Mouse (Mus musculus): ENCODE measurements at regions not wholly inside any gene's neighbourhood (a gene's known extent, or its start where the extent isn't known, plus 50 kb on each side); places are given as distances from the start of the nearest gene placed in this dataset.

DNA sequence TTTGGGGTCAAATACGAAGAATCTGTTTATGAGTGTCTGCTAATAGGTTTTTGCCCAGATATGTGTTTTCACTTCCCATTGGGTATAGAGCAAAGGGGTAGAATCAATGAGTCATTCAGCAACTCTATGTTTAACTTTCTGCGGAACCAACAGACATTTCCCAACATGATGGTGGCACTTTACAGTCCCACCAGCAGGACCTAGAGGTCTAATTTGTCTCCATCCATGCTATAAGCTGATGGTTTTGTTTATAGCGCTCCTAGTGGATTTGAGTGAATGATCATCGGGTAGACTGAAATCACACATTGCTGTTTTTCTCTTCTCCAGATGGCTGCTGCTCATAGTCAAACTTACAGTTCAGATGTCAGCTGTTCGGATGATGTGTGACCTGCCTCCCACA lies 99.7 kb upstream of the Arid5b start:
- H3K4me1 ChIP-seq (replicated peaks): no peaks in the 10 kb centered on the region
- WGBS: 93% methylated on average over 5 of the region's 5 CpGs
- no peaks in the 10 kb centered on the region for H3K27me3 ChIP-seq (ENCODE audit: insufficient read depth, poor library complexity, severe bottlenecking)
- no peak overlapping the region for H3K27ac ChIP-seq
- H3K9me3 ChIP-seq: no peaks in the 10 kb centered on the region
- no peak for DNase-seq (ENCODE audit: low spot score)
- no peaks in the 10 kb centered on the region for H3K36me3 ChIP-seq
- no peak overlapping the region for H3K4me3 ChIP-seq

DNA sequence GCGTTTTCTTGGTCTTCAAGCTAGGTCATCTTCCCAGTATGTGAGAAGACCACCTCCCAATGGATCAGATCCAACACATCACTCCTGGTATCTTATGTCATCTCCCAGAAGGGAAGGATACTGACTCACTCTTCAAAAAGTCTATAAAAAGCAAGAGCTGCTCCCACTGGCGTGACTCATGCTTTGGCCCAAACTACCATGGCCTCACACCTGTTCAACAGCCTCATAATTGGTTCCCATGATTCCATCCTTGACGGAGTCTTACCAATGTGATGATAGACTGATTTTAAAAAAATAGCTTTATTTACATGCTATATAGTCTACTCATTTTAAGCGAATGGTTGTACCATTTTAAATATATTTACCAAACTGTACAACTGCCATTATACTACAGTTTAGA lies 98.9 kb upstream of the Arid5b start:
- Histone ChIP-seq H3K4me1 (replicated peaks) (no peaks in the 10 kb centered on the region), H3K9me3 (no peaks in the 10 kb centered on the region), H3K27me3 (ENCODE audit: insufficient read depth, poor library complexity, severe bottlenecking) (no peaks in the 10 kb centered on the region), H3K36me3 (no peaks in the 10 kb centered on the region), H3K4me3 (no peak overlapping the region), H3K27ac (no peak overlapping the region)
- WGBS: 93% methylated on average over 4 of the region's 4 CpGs
- no peak for DNase-seq (ENCODE audit: low spot score)

- Histone ChIP-seq H3K36me3 (no peaks in the 10 kb centered on the region), H3K4me3 (no peak overlapping the region), H3K27ac (no peak overlapping the region), H3K4me1 (replicated peaks) (no peaks in the 10 kb centered on the region), H3K27me3 (ENCODE audit: insufficient read depth, poor library complexity, severe bottlenecking) (no peaks in the 10 kb centered on the region), H3K9me3 (no peaks in the 10 kb centered on the region)
- DNase-seq (ENCODE audit: low spot score): no peak
- WGBS: 86% methylated on average over 5 of the region's 5 CpGs
Observed at GRCm38 (mm10) chr10:68373875-68374274, 95.3 kb upstream of the Arid5b start.

- WGBS: 94% methylated on average over 6 of the region's 6 CpGs
- Histone ChIP-seq H3K27me3 (ENCODE audit: insufficient read depth, poor library complexity, severe bottlenecking) (no peaks in the 10 kb centered on the region), H3K27ac (no peak overlapping the region), H3K4me1 (replicated peaks) (no peaks in the 10 kb centered on the region), H3K36me3 (no peaks in the 10 kb centered on the region), H3K9me3 (no peaks in the 10 kb centered on the region), H3K4me3 (no peak overlapping the region)
- DNase-seq (ENCODE audit: low spot score): no peak
Observed at GRCm38 (mm10) chr10:68371785-68372184, 93.2 kb upstream of the Arid5b start.

- Histone ChIP-seq H3K27me3 (ENCODE audit: insufficient read depth, poor library complexity, severe bottlenecking) (no peaks in the 10 kb centered on the region), H3K36me3 (no peaks in the 10 kb centered on the region), H3K4me1 (replicated peaks) (no peaks in the 10 kb centered on the region), H3K27ac (no peak overlapping the region), H3K9me3 (no peaks in the 10 kb centered on the region), H3K4me3 (no peak overlapping the region)
- WGBS: 89% methylated on average over 8 of the region's 8 CpGs
- DNase-seq (ENCODE audit: low spot score): no peak
Observed at GRCm38 (mm10) chr10:68370986-68371385, 92.4 kb upstream of the Arid5b start.

- 95% methylated on average over 3 of the region's 3 CpGs for WGBS
- H3K9me3 ChIP-seq: no peaks in the 10 kb centered on the region
- H3K27ac ChIP-seq: no peak overlapping the region
- H3K4me1 ChIP-seq (replicated peaks): no peaks in the 10 kb centered on the region
- H3K36me3 ChIP-seq: no peaks in the 10 kb centered on the region
- no peaks in the 10 kb centered on the region for H3K27me3 ChIP-seq (ENCODE audit: insufficient read depth, poor library complexity, severe bottlenecking)
- no peak for DNase-seq (ENCODE audit: low spot score)
- H3K4me3 ChIP-seq: no peak overlapping the region
Observed at GRCm38 (mm10) chr10:68366796-68367195, 88.3 kb upstream of the Arid5b start.

- Histone ChIP-seq H3K4me3 (no peak overlapping the region), H3K4me1 (replicated peaks) (peaks cover 3% of the 10 kb centered on the region), H3K27me3 (ENCODE audit: insufficient read depth, poor library complexity, severe bottlenecking) (no peaks in the 10 kb centered on the region), H3K36me3 (no peaks in the 10 kb centered on the region), H3K9me3 (no peaks in the 10 kb centered on the region), H3K27ac (no peak overlapping the region)
- 83% methylated on average over 6 of the region's 6 CpGs for WGBS
- no peak for DNase-seq (ENCODE audit: low spot score)
Observed at GRCm38 (mm10) chr10:68360765-68361483, 82.4 kb upstream of the Arid5b start.

- H3K4me3 ChIP-seq: no peak overlapping the region
- no peak overlapping the region for H3K27ac ChIP-seq
- no peaks in the 10 kb centered on the region for H3K27me3 ChIP-seq (ENCODE audit: insufficient read depth, poor library complexity, severe bottlenecking)
- DNase-seq (ENCODE audit: low spot score): no peak
- H3K36me3 ChIP-seq: no peaks in the 10 kb centered on the region
- WGBS: 100% methylated on average over 2 of the region's 2 CpGs
- peaks cover 19% of the 10 kb centered on the region for H3K4me1 ChIP-seq (replicated peaks)
- H3K9me3 ChIP-seq: no peaks in the 10 kb centered on the region
Observed at GRCm38 (mm10) chr10:68359135-68359534, 80.6 kb upstream of the Arid5b start.

GRCm38 (mm10) chr10:68356973-68357372 lies 78.4 kb upstream of the Arid5b start:
- no peaks in the 10 kb centered on the region for H3K27me3 ChIP-seq (ENCODE audit: insufficient read depth, poor library complexity, severe bottlenecking)
- no peak overlapping the region for H3K4me3 ChIP-seq
- no peaks in the 10 kb centered on the region for H3K9me3 ChIP-seq
- H3K27ac ChIP-seq: no peak overlapping the region
- DNase-seq (ENCODE audit: low spot score): no peak
- peaks cover 28% of the 10 kb centered on the region for H3K4me1 ChIP-seq (replicated peaks)
- WGBS: 82% methylated on average over 6 of the region's 6 CpGs
- H3K36me3 ChIP-seq: no peaks in the 10 kb centered on the region

DNA sequence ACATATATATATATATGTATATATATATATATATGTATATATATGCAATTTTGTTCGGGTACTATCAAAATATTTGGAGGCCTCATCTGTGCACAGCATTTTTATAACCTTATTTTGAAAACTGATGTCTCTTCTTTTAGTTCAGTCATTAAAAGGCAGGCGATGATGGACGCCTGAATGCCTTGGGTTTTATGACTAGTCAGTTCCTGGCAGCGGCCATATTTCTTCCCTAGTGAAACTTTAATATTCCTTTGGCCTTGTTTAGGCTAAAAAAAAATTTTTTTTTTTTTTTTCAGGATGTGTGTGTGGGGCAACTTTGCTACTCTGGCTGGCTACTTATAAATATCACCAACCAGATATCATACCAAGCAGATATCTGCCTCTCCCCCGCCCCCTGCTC lies 78.0 kb upstream of the Arid5b start:
- Histone ChIP-seq H3K9me3 (no peaks in the 10 kb centered on the region), H3K4me3 (no peak overlapping the region), H3K27ac (no peak overlapping the region), H3K27me3 (ENCODE audit: insufficient read depth, poor library complexity, severe bottlenecking) (no peaks in the 10 kb centered on the region), H3K36me3 (no peaks in the 10 kb centered on the region), H3K4me1 (replicated peaks) (peaks cover 28% of the 10 kb centered on the region)
- 88% methylated on average over 5 of the region's 5 CpGs for WGBS
- DNase-seq (ENCODE audit: low spot score): no peak

- WGBS: 49% methylated on average over 6 of the region's 6 CpGs
Observed at GRCm38 (mm10) chr10:68356093-68356485, 77.5 kb upstream of the Arid5b start.

GRCm38 (mm10) chr10:68355471-68356092 lies 77.0 kb upstream of the Arid5b start:
- Histone ChIP-seq H3K4me3 (no peak overlapping the region), H3K27ac (peak overlapping the region; percentile 67), H3K4me1 (replicated peaks) (peaks cover 28% of the 10 kb centered on the region), H3K36me3 (no peaks in the 10 kb centered on the region), H3K27me3 (ENCODE audit: insufficient read depth, poor library complexity, severe bottlenecking) (no peaks in the 10 kb centered on the region), H3K9me3 (no peaks in the 10 kb centered on the region)
- DNase-seq (ENCODE audit: low spot score): no peak
- 44% methylated on average over 6 of the region's 6 CpGs for WGBS

More at GRCm38 (mm10) chr10:68356093-68356485, 77.5 kb upstream of the Arid5b start:
- H3K9me3 ChIP-seq: no peaks in the 10 kb centered on the region
- peaks cover 28% of the 10 kb centered on the region for H3K4me1 ChIP-seq (replicated peaks)
- H3K36me3 ChIP-seq: no peaks in the 10 kb centered on the region
- no peaks in the 10 kb centered on the region for H3K27me3 ChIP-seq (ENCODE audit: insufficient read depth, poor library complexity, severe bottlenecking)
- H3K27ac ChIP-seq: peak overlapping the region; percentile 56
- no peak overlapping the region for H3K4me3 ChIP-seq
- DNase-seq (ENCODE audit: low spot score): no peak

GRCm38 (mm10) chr10:68354335-68355231 lies 76.0 kb upstream of the Arid5b start:
- Histone ChIP-seq H3K9me3 (no peaks in the 10 kb centered on the region), H3K4me1 (replicated peaks) (peaks cover 28% of the 10 kb centered on the region), H3K27ac (peak overlapping the region; percentile 67), H3K4me3 (no peak overlapping the region), H3K36me3 (no peaks in the 10 kb centered on the region), H3K27me3 (ENCODE audit: insufficient read depth, poor library complexity, severe bottlenecking) (no peaks in the 10 kb centered on the region)
- no peak for DNase-seq (ENCODE audit: low spot score)
- 54% methylated on average over 7 of the region's 8 CpGs for WGBS

Data from hindbrain, embryonic 10.5 days (tissue).